Mouse (Mus musculus) thymus, adult 2 months (tissue): ENCODE data around the gene Fam83g.

Experiments
- CTCF ChIP-seq: fragments of 200-500 bp; IDR thresholded peaks from 2 replicates; pipeline ENCODE4 v1.5.1; 2012; ENCODE audit warnings: mild to moderate bottlenecking, control low read depth, low read length, moderate library complexity, borderline replicate concordance; ENCODE audit not compliant: control insufficient read depth, poor library complexity, insufficient read depth; ENCODE audit errors: extremely low read depth
- POLR2A ChIP-seq: fragments of 200-500 bp; IDR thresholded peaks from 2 replicates; pipeline ENCODE4 v1.6.1; 2012; ENCODE audit warnings: mild to moderate bottlenecking, low read length, control low read depth, moderate library complexity; ENCODE audit not compliant: control insufficient read depth, poor library complexity, insufficient read depth; ENCODE audit errors: extremely low read depth

- TF ChIP-seq CTCF (no peak), POLR2A (no peak)
These were observed 31.7 kb upstream of the Fam83g start for GRCm38 (mm10) chr11:61652216-61652615.
